Mouse (Mus musculus) lung, embryonic 14.5 days (tissue): ENCODE data around the gene Tmcc2. TPM values are rescaled to one million over a fixed set of nuclear protein-coding genes. Genes with fewer than 3 reads are reported as not detected.

Experiments used
- ATAC-seq: fragments of 200-750 bp; cut with Nextera tagmentation; 2 replicates; pipeline ENCODE4 v1.8.0; 2017; ENCODE audit warnings: mild to moderate bottlenecking, moderate TSS enrichment, moderate library complexity; ENCODE audit not compliant: insufficient read depth
- DNase-seq: peaks from one replicate; pipeline ENCODE4 v3.0.0-alpha.2; 2015
- H3K27ac ChIP-seq: fragments of 300-500 bp; sonication (generic); 2 replicates; pipeline ENCODE4 v1.5.1; 2014; ENCODE audit warnings: low read depth, mild to moderate bottlenecking, moderate library complexity
- H3K27me3 ChIP-seq: fragments of 300-500 bp; sonication (generic); 2 replicates; pipeline ENCODE4 v1.6.1; 2014; ENCODE audit warnings: low read length, control low read depth; ENCODE audit not compliant: insufficient read depth
- H3K36me3 ChIP-seq: fragments of 300-500 bp; sonication (generic); 2 replicates; pipeline ENCODE4 v1.6.1; 2014; ENCODE audit warnings: control low read depth; ENCODE audit not compliant: insufficient read depth
- H3K4me1 ChIP-seq: fragments of 300-500 bp; sonication (generic); 2 replicates; pipeline ENCODE4 v1.6.1; 2014; ENCODE audit warnings: antibody characterized with exemption, control low read depth; ENCODE audit not compliant: insufficient read depth
- H3K4me2 ChIP-seq: fragments of 300-500 bp; sonication (generic); 2 replicates; pipeline ENCODE4 v1.6.1; 2014; ENCODE audit warnings: mild to moderate bottlenecking
- H3K4me3 ChIP-seq: fragments of 300-500 bp; sonication (generic); 2 replicates; pipeline ENCODE4 v1.5.1; 2014; ENCODE audit warnings: low read depth, low read length
- H3K9ac ChIP-seq: fragments of 300-500 bp; sonication (generic); 2 replicates; pipeline ENCODE4 v1.6.1; 2014
- H3K9me3 ChIP-seq: fragments of 300-500 bp; sonication (generic); 2 replicates; pipeline ENCODE4 v1.6.1; 2016; ENCODE audit warnings: low read depth, low read length, control low read depth
- CTCF ChIP-seq: IDR thresholded peaks from 2 replicates; pipeline ENCODE4 v1.5.1; 2016; ENCODE audit warnings: antibody characterized with exemption, low read depth
- WGBS: fragments of 180-500 bp; shearing (Covaris S2); extraction: QIAGEN DNeasy Blood & Tissue Kit; methylation state at CpG from one replicate; pipeline ENCODE4 v1.1.7; 2014; 5-methylcytosine and 5-hydroxymethylcytosine counted together
- polyA plus RNA-seq: library from polyadenylated mRNA; unstranded; fragments of >200 nt; fragmentation: Nextera tagmentation; extraction: Ambion mirVana; gene quantifications from 2 replicates; pipeline ENCODE4 v1.2.1, GENCODE M21; 2014

Tmcc2 gene
- polyA plus RNA-seq, 1 experiment from 2014 or later = 10.3 TPM

DNA sequence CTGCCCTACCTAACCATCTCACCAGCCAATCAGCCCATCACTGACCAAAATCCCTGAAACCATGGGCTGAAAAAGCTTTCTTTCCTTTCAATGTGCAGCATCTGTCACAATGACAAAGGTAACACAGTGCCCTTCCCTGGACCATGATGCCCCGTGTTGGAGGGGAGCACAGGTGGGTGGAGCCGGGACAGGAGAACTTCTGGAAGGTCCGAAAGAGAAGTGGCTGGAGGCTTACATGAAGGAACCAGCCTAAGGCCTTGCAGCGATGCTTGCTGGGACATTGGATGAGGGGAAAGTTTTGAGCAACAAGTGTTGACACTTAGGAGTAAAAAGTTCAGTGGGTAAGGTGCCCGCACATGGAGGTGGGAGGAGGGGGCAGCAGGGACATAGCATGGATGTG, 42.7 kb downstream of the Tmcc2 start:
- ATAC-seq = no peak
- H3K4me1 ChIP-seq = no peaks in the 10 kb centered on the region; the same call in 1 of the 2 replicates

DNA sequence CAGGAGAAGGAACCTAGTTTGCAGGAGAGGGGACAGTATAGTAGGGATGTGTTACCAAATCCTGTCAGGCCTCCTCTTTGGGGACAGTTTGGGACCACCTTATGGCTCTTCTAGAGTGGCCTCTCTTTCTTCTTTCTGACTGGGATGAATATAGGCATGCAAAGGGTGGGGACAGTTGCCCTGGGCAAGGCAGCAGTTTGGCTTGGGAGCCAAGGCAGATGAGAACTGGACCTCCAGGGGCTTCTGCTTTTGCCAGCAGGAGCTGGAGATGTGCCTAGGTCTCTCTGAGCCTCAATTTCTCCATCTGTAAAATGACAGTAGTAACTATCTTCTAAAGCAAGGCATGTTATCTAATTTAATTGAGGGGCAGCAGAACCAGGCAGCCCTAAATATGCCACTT, 44.1 kb downstream of the Tmcc2 start:
- Histone ChIP-seq H3K9ac (no peak overlapping the region), H3K4me2 (no peak overlapping the region), H3K36me3 (no peaks in the 10 kb centered on the region), H3K27me3 (no peaks in the 10 kb centered on the region), H3K4me1 (no peaks in the 10 kb centered on the region; the same call in none of the 2 replicates), H3K9me3 (no peaks in the 10 kb centered on the region), H3K27ac (no peak overlapping the region), H3K4me3 (no peak overlapping the region)
- no peak for ATAC-seq
- TF ChIP-seq CTCF = no peak
- DNase-seq = no peak

More for the DNA sequence above, 42.7 kb downstream of the Tmcc2 start:
- Histone ChIP-seq H3K4me2 (no peak overlapping the region), H3K9me3 (no peaks in the 10 kb centered on the region), H3K9ac (no peak overlapping the region), H3K27me3 (no peaks in the 10 kb centered on the region), H3K36me3 (no peaks in the 10 kb centered on the region), H3K4me3 (no peak overlapping the region), H3K27ac (no peak overlapping the region)
- DNase-seq = no peak
- no peak for TF ChIP-seq CTCF
- 75% methylated on average over 5 of the region's 5 CpGs for WGBS

DNA sequence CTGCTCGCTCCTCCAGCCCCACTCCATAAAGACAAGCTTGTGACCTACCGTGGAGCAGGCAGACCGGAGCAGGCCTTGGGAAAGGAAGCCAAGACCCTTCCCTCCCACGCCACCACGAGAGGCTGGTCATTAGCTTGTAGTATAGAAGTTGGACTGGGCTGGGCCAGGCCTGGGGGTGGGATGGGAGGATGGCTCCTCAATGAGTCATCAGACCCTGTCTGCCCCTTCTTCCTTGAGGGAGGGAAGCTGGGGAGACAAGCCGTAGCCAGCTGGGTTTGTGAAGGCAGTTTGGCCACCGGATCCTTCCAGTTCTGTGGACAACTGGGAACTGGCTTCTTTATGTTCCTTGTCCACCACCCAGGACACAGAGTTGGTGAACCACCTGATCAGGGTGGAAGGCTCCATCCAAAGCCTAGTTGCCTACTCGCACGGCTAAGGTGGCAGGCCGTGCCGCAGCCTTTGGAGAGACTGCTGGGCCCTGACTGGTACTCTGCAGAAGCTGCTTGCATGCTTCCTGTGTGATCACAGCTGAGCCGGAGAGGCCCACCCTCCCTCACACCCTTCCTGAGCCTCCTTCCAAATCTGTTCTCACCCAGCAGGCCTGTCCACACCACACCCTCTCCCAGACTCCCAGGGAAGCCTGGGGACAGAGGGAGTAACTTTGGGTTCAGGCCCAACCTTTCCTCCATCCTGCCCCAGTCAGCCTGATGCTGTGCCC, 44.8 kb downstream of the Tmcc2 start:
- 67% methylated on average over 12 of the region's 12 CpGs for WGBS
- H3K4me3 ChIP-seq = no peak overlapping the region
- no peaks in the 10 kb centered on the region for H3K9me3 ChIP-seq
- H3K36me3 ChIP-seq = no peaks in the 10 kb centered on the region
- ATAC-seq (0 out of 2 replicates have a peak, but pooled peaks have one; percentile 24), DNase-seq (no peak)
- no peak overlapping the region for H3K9ac ChIP-seq
- no peak for TF ChIP-seq CTCF
- H3K4me2 ChIP-seq = no peak overlapping the region
- H3K27me3 ChIP-seq = no peaks in the 10 kb centered on the region
- no peak overlapping the region for H3K27ac ChIP-seq
- H3K4me1 ChIP-seq = no peaks in the 10 kb centered on the region; the same call in none of the 2 replicates

DNA sequence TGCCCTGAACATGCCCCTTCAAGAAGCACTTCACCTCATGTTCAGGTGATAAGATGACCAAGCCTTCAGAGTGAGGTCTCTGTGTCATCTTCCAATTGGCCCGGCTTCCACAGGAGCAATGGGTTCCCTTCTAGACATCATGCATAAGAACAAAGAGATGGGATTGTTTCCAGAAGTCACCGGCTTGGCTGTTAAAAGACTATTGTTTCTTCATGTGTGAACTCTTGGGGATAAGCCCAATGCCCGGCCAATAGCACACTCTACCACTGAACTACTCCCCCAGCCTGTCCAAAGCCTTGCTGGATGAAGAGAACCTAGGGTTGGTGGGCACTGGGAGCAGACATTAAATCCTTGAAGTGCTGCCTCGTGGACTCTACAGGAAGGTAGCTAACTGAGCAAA, 45.6 kb downstream of the Tmcc2 start:
- no peaks in the 10 kb centered on the region; the same call in none of the 2 replicates for H3K4me1 ChIP-seq
- no peak overlapping the region for H3K4me3 ChIP-seq
- no peak overlapping the region for H3K4me2 ChIP-seq
- H3K27ac ChIP-seq = no peak overlapping the region
- no peaks in the 10 kb centered on the region for H3K9me3 ChIP-seq
- no peaks in the 10 kb centered on the region for H3K36me3 ChIP-seq
- H3K27me3 ChIP-seq = no peaks in the 10 kb centered on the region
- ATAC-seq (no peak), DNase-seq (no peak)
- H3K9ac ChIP-seq = no peak overlapping the region
- TF ChIP-seq CTCF = no peak
- 81% methylated on average over 4 of the region's 4 CpGs for WGBS

DNA sequence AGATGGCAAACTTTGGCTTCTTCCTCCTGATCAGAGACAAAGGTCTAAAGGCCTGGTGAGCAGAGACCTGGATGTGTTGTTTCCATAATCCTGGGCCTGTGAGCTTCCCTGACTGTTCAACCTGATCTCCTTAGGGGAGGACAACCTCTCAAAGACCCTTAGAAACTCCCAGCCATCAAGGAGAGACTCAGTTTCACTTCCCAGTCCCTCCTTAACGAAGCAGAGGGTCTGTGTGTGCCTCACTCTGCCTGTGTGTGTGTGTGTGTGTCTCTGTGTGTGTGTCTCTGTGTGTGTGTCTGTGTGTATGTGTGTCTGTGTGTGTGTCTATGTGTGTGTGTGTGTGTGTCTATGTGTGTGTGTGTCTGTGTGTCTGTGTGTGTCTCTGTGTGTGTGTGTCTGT, 47.4 kb downstream of the Tmcc2 start:
- Histone ChIP-seq H3K27me3 (no peaks in the 10 kb centered on the region), H3K9me3 (no peaks in the 10 kb centered on the region), H3K9ac (no peak overlapping the region), H3K27ac (no peak overlapping the region), H3K4me1 (no peaks in the 10 kb centered on the region; the same call in none of the 2 replicates), H3K4me3 (no peak overlapping the region), H3K4me2 (no peak overlapping the region), H3K36me3 (no peaks in the 10 kb centered on the region)
- 83% methylated on average over 1 of the region's 1 CpGs for WGBS
- no peak for TF ChIP-seq CTCF
- ATAC-seq (no peak), DNase-seq (no peak)

DNA sequence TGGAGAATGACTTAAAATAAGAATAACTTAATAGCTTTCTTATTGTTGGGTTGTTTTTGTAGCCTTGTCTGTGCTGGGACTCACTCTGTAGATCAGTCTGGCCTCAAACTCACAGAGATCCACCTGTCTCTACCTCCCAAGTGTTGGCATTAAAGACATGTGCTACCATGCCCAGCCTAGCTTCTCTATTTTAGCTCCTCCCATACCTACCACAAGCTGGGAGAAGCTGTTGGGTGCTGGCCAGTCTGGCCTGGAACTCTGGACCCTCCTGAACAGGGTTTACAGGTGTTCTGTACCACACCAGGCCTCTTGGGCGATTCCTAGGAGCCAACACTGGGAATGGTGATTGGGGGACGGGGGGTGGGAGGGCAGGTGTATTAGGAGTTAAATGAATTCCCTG, 47.9 kb downstream of the Tmcc2 start:
- H3K4me2 ChIP-seq = no peak overlapping the region
- 81% methylated on average over 2 of the region's 2 CpGs for WGBS
- no peak overlapping the region for H3K9ac ChIP-seq
- H3K4me1 ChIP-seq = no peaks in the 10 kb centered on the region; the same call in none of the 2 replicates
- no peaks in the 10 kb centered on the region for H3K36me3 ChIP-seq
- TF ChIP-seq CTCF = no peak
- ATAC-seq (no peak), DNase-seq (no peak)
- no peak overlapping the region for H3K27ac ChIP-seq
- no peaks in the 10 kb centered on the region for H3K27me3 ChIP-seq
- H3K9me3 ChIP-seq = no peaks in the 10 kb centered on the region
- H3K4me3 ChIP-seq = no peak overlapping the region

DNA sequence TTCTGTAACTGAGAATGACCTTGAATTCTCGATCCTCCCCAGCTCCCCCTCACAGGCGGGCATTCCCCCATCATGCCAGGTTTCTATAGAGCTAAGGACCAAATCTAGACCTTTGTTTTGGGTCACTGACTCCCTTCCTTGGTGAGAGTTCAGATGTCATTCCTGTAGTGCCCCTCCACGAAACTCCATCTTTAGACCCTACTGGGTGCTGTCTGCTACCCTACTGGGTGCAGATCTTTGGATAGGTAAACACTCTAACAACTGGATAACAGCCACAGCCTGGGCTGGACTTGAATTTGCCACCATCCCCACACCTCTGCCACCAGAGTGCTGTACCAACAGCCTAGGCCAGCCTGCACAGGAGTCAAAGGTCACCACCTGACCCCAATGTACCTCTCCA, 48.6 kb downstream of the Tmcc2 start:
- no peaks in the 10 kb centered on the region for H3K27me3 ChIP-seq
- H3K9ac ChIP-seq = no peak overlapping the region
- 56% methylated on average over 3 of the region's 3 CpGs for WGBS
- H3K27ac ChIP-seq = no peak overlapping the region
- H3K4me2 ChIP-seq = no peak overlapping the region
- TF ChIP-seq CTCF = no peak
- no peak for ATAC-seq
- peaks cover 6% of the 10 kb centered on the region for H3K4me1 ChIP-seq
- no peak for DNase-seq
- no peaks in the 10 kb centered on the region for H3K36me3 ChIP-seq
- no peaks in the 10 kb centered on the region for H3K9me3 ChIP-seq
- no peak overlapping the region for H3K4me3 ChIP-seq
